Mouse (Mus musculus) ES-Bruce4 (cell line): ENCODE results near the gene Jag2.
A peak's percentile ranks its signal among the peaks of the same experiment; 100 is the strongest.

ENCODE experiments used
- CTCF ChIP-seq: IDR thresholded peaks from one replicate; pipeline ENCODE4 v1.8.1; 2011; ENCODE audit warnings: low read depth, low read length
- EP300 ChIP-seq: IDR thresholded peaks from 2 replicates; pipeline ENCODE4 v1.6.1; 2011; ENCODE audit warnings: low read depth, low read length; ENCODE audit not compliant: insufficient read depth
- POLR2A ChIP-seq: IDR thresholded peaks from one replicate; pipeline ENCODE4 v1.8.1; 2011; ENCODE audit warnings: low read length; ENCODE audit not compliant: insufficient read depth

DNA sequence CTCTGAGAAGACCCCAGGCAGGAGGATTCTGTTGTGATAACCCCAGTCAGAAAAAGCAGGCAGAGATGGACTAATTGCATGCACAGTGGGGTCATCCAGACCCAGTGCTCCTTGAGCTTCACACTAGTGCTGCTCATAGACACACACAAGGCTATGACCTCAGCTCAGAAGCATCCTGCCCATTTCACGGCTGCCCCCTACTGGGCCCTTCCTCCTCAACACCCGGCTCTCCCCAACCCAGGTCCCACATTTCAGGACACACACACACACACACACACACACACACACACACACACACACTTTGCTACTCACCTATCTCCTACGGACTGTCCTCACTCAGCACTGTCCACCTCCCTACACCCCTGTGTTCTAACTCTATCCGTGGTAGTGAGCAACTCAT is 28.7 kb upstream of the Jag2 start:
- TF ChIP-seq EP300, result no peak
- TF ChIP-seq CTCF, result peak; percentile 64
- TF ChIP-seq POLR2A, result no peak
